Mouse (Mus musculus) CH12F3 (cell line): ENCODE results near the gene Gm20489.

Source experiments
- in situ Hi-C: fragments of 300-500 bp; cut with MboI; formaldehyde crosslinking; loops from 2 replicates; pipeline ENCODE4 v1.14.3; 2020; ENCODE audit warnings: low sequenced_read_pairs

The Gm20489 gene

GRCm38 (mm10) chrX:101263892-101264291, 4.9 kb downstream of the Gm20489 start, which contains the start of gene Gm614:
Gene Gm614 (minus strand): TSS chrX:101263992.
- in situ Hi-C loops = no loop called here

- in situ Hi-C loops = no loop called here
Observed at GRCm38 (mm10) chrX:101260441-101261325, 8.1 kb downstream of the Gm20489 start.

GRCm38 (mm10) chrX:101256603-101257002, 12.2 kb downstream of the Gm20489 start:
- in situ Hi-C loops = no loop called here

- in situ Hi-C loops = no loop called here
Observed at GRCm38 (mm10) chrX:101254740-101255139, 14.1 kb downstream of the Gm20489 start.

GRCm38 (mm10) chrX:101253952-101254729, 14.7 kb downstream of the Gm20489 start, which contains the start of gene Foxo4:
Gene Foxo4 (plus strand): TSS chrX:101254528.
- in situ Hi-C loops = no loop called here

- in situ Hi-C loops = no loop called here
Observed at GRCm38 (mm10) chrX:101245011-101245410, 23.8 kb downstream of the Gm20489 start.

GRCm38 (mm10) chrX:101222796-101223162, 46.0 kb downstream of the Gm20489 start:
- in situ Hi-C loops = no loop called here

GRCm38 (mm10) chrX:101221834-101222795, 46.7 kb downstream of the Gm20489 start, which contains the start of gene Snx12:
Gene Snx12 (minus strand): TSS chrX:101222563.
- in situ Hi-C loops = no loop called here
